Mouse (Mus musculus) stomach, embryonic 16.5 days (tissue): Measurements from ENCODE around the gene Efcab7. TPM values are rescaled to one million over a fixed set of nuclear protein-coding genes. Genes with fewer than 3 reads are reported as not detected.

Source experiments
- ATAC-seq: fragments of 200-750 bp; cut with Nextera tagmentation; 2 replicates; pipeline ENCODE4 v1.8.0; 2017; ENCODE audit warnings: moderate number of reproducible peaks, moderate TSS enrichment; ENCODE audit not compliant: insufficient read depth, low FRiP score
- H3K27ac ChIP-seq: fragments of 300-500 bp; sonication (generic); 2 replicates; pipeline ENCODE4 v1.5.1; 2014; ENCODE audit warnings: low read length
- H3K27me3 ChIP-seq: fragments of 300-500 bp; sonication (generic); 2 replicates; pipeline ENCODE4 v1.6.1; 2014; ENCODE audit warnings: low read length, control low read depth, mixed read lengths; ENCODE audit not compliant: control insufficient read depth, insufficient read depth
- H3K36me3 ChIP-seq: fragments of 300-500 bp; sonication (generic); 2 replicates; pipeline ENCODE4 v1.6.1; 2014; ENCODE audit warnings: low read length; ENCODE audit not compliant: control insufficient read depth, insufficient read depth
- H3K4me1 ChIP-seq: fragments of 300-500 bp; sonication (generic); 2 replicates; pipeline ENCODE4 v1.6.1; 2014; ENCODE audit warnings: low read length, control low read depth, mixed read lengths; ENCODE audit not compliant: control insufficient read depth, insufficient read depth
- H3K4me2 ChIP-seq: fragments of 300-500 bp; sonication (generic); 2 replicates; pipeline ENCODE4 v1.6.1; 2014; ENCODE audit warnings: low read depth, low read length, mixed read lengths
- H3K4me3 ChIP-seq: fragments of 300-500 bp; sonication (generic); replicated peaks from 2 replicates; pipeline ENCODE4 v1.5.1; 2014; ENCODE audit warnings: mild to moderate bottlenecking, low read length
- H3K9ac ChIP-seq: fragments of 300-500 bp; sonication (generic); 2 replicates; pipeline ENCODE4 v1.6.1; 2014; ENCODE audit warnings: low read length
- H3K9me3 ChIP-seq: fragments of 300-500 bp; sonication (generic); replicated peaks from 2 replicates; pipeline ENCODE4 v1.6.1; 2016; ENCODE audit warnings: low read length, control low read depth; ENCODE audit not compliant: control insufficient read depth
- WGBS: fragments of 180-500 bp; shearing (Covaris S2); extraction: QIAGEN DNeasy Blood & Tissue Kit; methylation state at CpG from one replicate; pipeline ENCODE4 v1.1.7; 2014; 5-methylcytosine and 5-hydroxymethylcytosine counted together
- polyA plus RNA-seq: library from polyadenylated mRNA; unstranded; fragments of >200 nt; fragmentation: Nextera tagmentation; extraction: Ambion mirVana; gene quantifications from 2 replicates; pipeline ENCODE4 v1.2.1, GENCODE M21; 2015

The Efcab7 gene
- polyA plus RNA-seq, 1 experiment from 2014 or later: 19.6 TPM

DNA sequence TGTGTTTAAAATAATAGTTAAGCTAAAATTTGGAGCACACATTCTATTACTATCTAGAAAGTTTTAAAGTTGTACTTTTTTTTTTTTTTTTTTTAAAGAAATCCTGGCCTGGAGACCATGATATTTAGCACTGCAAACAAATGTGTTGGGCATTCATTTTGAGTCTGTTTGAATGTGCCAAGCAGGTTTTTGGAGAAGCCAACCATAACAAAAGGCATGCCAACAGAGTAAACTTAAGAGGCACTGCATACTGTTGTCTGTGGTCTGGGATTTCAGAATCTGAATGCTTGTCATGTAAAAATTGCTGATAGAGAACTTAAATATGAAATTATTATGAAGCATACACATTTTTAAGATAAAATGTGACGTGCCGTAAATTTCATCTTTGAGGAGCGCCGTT, 128.2 kb downstream of the Efcab7 start:
- H3K4me3 ChIP-seq: no peak overlapping the region
- no peaks in the 10 kb centered on the region for H3K36me3 ChIP-seq
- no peak overlapping the region for H3K4me2 ChIP-seq
- WGBS: 86% methylated on average over 4 of the region's 4 CpGs
- 0 out of 2 replicates have a peak, but pooled peaks cover 9% of the 10 kb centered on the region for H3K4me1 ChIP-seq
- H3K27me3 ChIP-seq: no peaks in the 10 kb centered on the region
- no peak for ATAC-seq
- H3K9me3 ChIP-seq: no peaks in the 10 kb centered on the region
- no peak overlapping the region for H3K27ac ChIP-seq
- no peak overlapping the region for H3K9ac ChIP-seq

DNA sequence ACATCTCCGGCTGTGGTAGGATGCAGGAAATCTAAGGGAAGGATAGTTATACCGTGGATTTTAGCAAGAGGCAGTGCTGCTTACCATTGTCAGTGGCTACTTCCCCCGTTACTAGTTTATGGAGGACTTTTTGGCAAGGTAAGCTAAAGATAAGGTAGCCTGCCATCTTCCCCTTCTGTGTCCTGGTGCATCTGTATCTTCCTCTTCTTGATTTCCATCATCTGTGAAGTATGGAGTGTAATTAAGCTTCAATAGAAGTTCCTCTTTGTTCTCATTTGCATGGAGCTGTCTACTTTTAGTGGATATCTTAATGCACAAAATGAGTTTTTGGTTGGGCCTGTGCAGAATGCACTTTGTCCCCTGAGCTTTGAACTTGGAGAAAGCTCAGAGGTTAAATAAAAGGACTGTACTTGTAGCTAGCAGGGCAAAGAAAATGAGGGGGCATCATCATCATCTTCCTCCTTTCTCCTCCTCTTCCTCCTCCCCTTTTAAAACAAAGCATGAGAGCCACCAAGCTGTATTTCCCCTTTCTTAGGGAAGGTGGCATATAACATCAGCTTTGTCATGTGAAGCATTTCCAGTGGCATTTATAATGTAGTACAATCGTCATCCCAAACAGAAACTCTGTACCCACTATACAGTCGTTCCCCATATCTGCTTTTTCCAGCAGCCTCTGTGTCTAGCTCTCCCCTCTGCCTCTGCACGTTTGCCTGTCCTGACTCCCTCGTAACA, 129.3 kb downstream of the Efcab7 start:
- Histone ChIP-seq H3K27me3 (no peaks in the 10 kb centered on the region), H3K9me3 (no peaks in the 10 kb centered on the region), H3K9ac (no peak overlapping the region), H3K4me1 (0 out of 2 replicates have a peak, but pooled peaks cover 9% of the 10 kb centered on the region), H3K36me3 (no peaks in the 10 kb centered on the region), H3K27ac (no peak overlapping the region), H3K4me2 (no peak overlapping the region), H3K4me3 (no peak overlapping the region)
- ATAC-seq: no peak
- WGBS: 66% methylated on average over 7 of the region's 7 CpGs

DNA sequence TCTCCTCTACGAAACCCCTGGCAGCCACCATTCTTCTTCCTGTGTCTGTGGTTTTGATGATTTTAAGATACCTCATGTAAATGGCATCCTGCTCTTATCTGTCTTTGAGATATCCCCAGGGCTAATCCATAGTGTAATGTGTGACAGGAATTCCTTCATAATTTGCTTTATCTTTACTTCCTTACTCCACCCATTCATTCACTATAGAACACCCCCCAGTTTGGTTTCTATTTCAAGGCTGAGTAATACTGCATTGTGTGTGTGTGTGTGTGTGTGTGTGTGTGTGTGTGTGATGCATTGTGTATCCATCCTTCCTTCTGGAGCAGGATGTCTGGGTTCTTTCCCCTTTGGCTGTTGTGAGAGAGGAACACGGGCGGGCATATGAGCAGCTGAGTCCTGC, 130.3 kb downstream of the Efcab7 start:
- Histone ChIP-seq H3K27me3 (no peaks in the 10 kb centered on the region), H3K4me2 (no peak overlapping the region), H3K4me3 (no peak overlapping the region), H3K9ac (no peak overlapping the region), H3K4me1 (0 out of 2 replicates have a peak, but pooled peaks cover 9% of the 10 kb centered on the region), H3K36me3 (0 out of 2 replicates have a peak, but pooled peaks cover 2% of the 10 kb centered on the region), H3K27ac (no peak overlapping the region), H3K9me3 (no peaks in the 10 kb centered on the region)
- ATAC-seq: no peak
- WGBS: 65% methylated on average over 3 of the region's 3 CpGs

Other genes with a start within 250 kb of the Efcab7 start
- gene Foxd3, start 172.9 kb upstream of the Efcab7 start, polyA plus RNA-seq: 0.54 and 0.98 TPM in 2 replicates
- gene Alg6, start 113.5 kb upstream of the Efcab7 start, polyA plus RNA-seq: 18.1 and 21.5 TPM in 2 replicates
- 129 and 137 TPM in 2 replicates for gene Pgm1, start 100.2 kb downstream of the Efcab7 start, polyA plus RNA-seq
- 26.3 and 33.6 TPM in 2 replicates for gene Itgb3bp, start 100.6 kb downstream of the Efcab7 start, polyA plus RNA-seq